Mouse (Mus musculus) heart, postnatal 0 days (tissue): ENCODE measurements around the gene Scgn.

Experiments used
- CTCF ChIP-seq: IDR thresholded peaks from 2 replicates; pipeline ENCODE4 v1.5.1; 2016; ENCODE audit warnings: antibody characterized with exemption, control low read depth, low read depth
- EP300 ChIP-seq: IDR thresholded peaks from 2 replicates; pipeline ENCODE4 v1.6.1; 2016; ENCODE audit warnings: antibody characterized with exemption, low read depth

DNA sequence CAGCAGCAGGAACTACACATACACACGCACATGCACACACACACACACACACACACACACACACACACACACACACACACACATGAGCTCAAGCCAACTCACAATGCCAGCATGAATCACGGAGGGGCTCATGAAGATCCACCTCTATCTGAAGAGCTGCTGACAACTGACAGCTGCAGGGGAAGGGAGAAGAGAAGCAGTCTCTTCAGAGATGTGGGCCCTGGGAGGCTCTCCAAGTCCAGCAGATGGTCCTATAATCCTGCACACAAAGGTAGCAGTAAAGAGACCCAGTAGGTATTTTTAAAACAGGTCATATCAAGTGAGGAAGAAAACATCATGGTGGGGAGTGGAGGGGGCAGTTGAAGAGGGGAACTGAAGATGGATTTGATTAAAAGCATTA lies 7.8 kb upstream of the Scgn start:
- no peak for TF ChIP-seq EP300
- no peak for TF ChIP-seq CTCF
